Mouse (Mus musculus): Measurements from ENCODE around the gene Alx3.

Alx3 gene

DNA sequence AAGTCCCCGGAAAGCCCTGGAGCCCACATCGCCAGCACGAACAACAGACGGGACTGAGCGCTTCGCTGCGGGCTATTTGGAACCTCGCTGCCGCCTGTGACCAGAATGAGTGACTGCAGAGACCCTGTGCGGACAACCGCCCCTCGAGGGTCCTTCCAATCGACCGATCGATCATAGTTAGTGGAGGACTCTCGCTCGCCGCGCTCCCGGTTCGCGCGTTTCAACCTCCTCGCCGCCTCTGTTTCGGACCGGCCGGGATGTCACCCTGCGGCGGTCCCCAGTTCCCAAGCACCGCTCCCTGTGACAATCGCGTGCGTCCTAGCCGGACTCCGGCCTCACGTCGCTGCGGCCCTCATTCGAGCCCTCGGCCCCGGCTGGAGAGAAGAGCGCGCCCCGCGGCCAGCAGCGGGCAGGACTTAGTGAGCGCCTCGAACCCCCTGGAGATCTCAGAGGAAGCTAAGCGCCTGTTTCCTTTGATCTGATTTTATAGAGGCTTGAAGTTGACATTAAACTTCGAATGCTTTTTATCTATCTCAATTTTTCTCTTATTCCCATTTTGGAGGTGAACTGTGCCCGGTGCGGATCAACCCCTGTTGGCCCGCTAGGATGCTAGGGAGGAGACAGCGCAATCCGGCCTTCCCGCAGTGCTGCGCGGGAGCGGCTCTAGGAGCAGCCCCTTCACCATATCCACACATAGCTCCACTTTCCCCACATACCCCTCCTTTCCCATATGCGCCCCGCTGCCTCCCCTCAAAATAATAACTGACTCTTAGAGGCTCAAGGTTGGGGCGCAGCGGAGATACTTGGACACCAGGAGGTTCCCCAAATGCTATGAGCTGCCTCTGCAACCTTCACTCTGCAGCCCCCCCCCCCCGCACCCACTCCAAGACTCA lies 11.7 kb upstream of the Alx3 start:
- in situ Hi-C loops (cut with MseI, MboI): no loop called here

DNA sequence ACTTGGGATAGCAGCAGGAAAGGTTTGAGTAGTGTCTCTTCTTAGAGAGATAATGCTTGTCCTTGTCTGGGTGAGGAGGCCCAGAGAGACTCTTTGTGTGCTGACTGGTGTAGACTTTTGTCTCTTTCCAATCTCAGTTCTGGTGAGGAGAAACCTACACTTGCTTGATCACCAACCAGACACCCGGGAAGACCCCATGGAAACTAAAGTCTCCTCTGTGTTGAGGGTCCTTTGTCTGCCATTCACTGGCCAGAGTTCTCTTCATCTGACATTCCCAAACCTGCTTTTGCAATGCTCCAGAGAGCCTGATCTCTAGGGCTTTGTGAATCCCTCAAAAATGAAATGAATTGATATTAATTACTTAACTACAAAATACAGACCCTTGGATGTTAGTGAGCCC lies 10.9 kb upstream of the Alx3 start:
- in situ Hi-C loops (cut with MseI, MboI): no loop called here

DNA sequence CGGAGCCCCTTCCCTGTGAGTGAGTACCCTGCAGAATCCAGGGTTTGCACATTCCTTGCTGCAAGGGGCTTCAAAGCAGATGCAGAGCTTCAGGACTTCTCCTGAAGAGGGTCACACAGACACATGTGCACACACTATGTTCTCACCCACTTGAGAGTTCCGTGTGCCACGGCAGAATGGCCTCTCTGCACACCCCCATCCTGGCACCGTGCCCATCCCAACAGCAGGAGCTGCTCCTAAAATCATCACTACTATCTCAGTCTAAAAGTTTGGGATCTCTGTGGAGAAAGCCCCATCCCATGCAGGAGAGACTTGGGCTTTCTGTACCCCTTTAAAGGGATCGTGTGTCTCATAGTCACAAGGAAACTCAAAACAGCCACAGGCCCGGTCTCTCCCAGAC lies 8.3 kb upstream of the Alx3 start:
- in situ Hi-C loops (cut with MseI, MboI): no loop called here

DNA sequence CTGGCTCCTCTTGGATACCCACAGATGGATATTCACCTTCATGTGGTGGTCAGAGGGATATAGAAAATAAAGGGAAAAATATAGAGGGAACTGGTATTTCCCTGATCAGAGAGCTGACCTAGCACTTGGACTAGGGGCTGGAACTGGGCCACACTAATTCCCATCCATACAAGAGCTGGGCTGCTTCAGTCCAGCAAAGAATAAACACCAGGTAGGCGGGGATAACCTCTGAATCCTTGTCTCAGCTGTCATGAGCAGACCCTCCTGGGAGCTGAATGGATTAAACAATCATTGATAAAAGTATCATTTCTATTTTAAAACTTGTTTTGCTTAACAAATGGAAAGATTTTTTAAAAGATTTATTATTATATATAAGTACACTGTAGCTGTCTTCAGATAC lies 3.2 kb upstream of the Alx3 start:
- in situ Hi-C loops (cut with MseI, MboI): no loop called here

DNA sequence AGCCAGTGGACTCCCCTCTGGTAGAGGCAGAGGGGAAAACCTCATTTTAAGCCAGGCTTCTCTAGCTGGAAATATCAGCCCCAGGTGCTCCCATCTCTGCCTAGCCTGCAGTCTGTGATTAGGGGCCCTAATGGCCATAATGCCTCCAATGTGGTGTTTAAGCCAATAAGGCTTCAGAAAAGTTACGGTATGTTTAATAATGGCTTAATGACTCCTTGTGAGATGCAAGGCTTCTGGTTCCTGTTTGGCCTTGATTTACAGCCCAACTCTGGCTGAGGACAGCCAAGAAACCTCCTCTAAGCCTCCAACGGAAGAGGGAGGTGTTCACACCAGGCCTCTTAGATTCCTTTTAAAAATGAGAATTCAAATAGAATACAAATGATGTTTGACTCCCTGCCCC lies 1.2 kb upstream of the Alx3 start:
- in situ Hi-C loops (cut with MseI, MboI): no loop called here

DNA sequence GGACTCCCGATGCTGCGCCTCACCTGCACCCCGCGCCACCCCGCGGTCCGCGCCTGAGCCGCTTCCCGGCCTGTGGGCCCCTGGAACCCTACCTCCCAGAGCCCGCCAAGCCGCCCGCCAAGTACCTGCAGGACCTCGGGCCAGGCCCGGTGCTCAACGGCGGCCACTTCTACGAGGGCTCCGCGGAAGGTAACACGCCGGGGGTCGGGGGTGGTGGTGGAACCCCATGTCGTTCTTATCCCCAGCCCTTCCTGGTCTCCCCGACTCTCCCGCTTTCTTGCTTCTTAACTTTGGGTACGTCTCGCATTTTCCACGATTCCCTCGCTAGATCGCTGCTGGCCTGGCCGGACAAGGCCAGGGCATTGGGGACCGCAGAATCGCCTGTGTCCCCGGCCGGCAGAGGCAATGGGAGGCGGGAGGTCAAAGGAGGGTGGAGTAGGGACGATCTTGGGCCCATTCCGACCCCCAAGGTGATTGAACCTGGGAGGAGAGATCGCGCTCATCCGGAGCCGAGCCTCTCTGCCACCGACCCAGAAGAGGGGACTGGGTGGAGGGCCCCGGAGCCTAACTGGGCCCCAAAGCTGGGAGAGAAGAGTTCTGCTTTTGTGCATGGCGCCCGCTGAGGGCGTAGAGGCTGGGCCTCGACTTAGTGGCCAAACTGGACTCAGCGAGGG lies 570 bp downstream of the Alx3 start:
- in situ Hi-C loops (cut with MseI, MboI): no loop called here

DNA sequence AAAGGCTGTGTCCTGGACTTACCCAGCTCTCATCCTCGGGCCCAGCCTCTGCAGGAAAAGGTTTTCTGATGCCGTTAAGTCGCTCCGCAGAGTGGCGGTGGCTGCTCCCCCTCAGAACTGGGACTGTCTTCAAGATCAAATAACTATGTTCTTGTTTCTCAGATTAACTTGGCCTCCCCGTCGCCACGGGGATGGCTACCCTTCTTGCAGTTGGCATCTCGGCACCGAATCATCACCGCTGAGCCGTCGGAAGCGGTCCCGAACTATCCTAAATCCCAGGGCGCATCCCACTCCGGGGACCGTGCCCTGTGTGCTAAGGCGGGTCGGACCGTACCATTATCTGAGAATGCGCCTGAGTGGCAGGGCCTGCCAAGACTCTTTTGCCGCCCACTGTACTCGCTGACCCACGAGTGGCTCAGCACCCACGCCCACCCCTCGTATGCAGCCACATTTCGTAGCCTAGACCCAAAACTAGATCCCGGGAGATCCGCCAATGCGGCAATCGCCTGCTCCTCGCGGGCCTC lies 1.2 kb downstream of the Alx3 start:
- in situ Hi-C loops (cut with MseI, MboI): no loop called here

DNA sequence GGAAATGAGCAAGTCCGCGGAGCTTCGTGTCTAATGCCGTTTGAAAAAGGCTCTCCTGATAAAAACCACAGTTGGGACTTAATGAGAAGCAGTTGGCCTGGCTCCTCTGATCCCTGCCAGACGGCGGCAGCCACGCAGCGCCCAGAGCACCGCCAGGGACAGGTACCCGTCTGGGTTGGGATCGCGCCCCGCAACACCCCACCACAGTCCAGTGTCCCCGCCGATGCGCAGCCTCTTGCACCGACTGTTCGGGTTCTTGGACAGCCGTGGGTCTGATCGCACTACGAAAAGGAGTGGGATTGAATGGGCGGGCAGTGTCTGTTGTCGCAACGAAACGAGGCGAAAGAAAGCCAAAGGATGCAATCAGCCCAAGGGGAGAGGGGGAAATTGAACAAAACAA lies 1.7 kb downstream of the Alx3 start:
- in situ Hi-C loops (cut with MseI, MboI): no loop called here

DNA sequence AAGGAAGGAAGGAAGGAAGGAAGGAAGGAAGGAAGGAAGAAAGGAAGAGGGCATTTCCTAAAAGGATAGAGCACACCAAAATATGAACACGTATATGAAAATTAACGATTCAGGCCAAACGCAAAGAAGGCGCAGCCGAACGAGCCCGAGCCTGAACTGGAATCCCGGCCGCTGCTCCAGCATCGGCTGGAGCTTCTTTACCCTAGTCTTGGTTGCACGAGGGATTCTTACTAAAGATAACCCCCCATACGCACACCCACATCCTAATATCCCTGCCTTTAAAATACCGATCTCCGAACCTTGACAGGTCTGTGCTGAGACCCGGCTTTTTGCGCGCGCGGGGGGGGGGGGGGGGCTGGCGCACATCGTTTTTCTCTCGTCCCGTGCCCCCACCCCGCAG lies 2.3 kb downstream of the Alx3 start:
- in situ Hi-C loops (cut with MseI, MboI): no loop called here

DNA sequence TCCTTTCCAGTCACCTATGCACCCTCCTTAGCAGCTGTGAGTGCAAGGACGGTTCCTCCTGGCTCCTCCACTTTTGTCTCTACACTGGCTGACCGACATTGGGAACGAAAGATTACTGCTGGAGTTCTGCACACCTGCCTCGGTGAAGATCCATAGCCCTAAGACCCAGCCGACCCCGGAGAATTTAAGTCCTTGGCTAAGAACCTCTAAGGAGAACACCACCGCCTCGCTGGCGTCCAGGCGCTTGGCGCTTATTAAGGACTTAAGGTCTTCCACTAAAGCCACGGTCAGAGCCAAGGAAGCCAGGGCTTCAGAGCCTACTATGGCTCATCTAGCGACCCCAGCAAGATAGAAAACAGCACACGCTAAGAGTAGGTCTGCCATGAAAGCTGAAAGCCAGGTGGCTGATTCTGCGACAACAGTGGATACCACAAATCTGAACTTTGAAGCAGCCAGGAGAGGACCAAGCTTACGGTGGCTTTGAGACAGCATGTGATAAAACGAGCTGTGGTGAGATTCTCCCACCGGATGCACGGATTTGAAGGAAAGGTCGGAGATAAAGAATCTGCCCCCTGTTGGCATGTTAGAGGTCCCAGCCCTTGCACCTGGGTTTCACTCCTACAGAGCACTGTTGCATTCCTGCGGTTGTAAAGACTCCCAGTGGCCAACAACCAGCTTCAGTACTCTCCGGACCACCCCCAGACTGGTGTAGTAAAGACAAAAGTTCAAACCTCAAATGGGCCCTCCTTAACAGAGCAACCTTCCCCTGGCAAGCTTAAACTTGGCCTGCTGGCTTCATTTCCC lies 3.0 kb downstream of the Alx3 start:
- in situ Hi-C loops (cut with MseI, MboI): no loop called here

DNA sequence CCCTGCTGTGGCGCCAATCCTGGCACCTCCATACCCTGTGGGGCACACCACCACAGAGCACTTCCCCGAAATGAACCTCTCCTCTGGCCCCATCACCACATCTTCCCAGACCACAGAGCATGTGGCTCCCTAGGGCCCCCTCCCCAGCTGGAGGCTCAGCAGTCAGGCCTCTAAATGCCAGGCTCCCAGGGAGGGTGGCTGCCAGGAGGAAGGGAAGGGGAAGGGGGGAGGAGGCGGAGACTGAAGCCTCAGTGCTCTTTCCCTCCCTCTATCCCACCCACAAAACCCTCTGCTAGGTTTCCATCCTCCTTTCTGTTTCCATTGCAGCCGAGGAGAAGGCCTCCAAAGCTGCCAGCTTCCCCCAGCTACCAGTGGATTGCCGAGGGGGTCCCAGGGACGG lies 5.3 kb downstream of the Alx3 start:
- in situ Hi-C loops (cut with MseI, MboI): no loop called here

DNA sequence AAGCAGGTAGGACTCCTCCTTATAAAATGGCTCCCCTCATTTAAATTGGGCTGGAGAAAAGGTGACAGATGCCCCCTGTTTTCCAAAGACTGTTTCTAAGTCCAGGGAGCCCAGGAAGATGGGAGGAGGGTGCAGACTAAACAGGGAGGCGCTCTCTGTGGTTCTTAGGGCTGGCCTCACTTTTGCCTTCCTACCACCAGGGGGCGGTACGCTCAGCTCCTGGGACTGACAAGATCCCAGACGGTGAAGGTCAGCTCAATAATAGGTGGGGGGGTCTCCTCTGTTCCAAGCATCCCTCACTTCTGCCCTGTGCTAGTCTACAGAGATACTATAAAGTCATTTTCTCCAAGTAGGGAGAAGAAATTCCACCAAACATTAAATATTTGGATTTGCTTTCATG lies 10.5 kb downstream of the Alx3 start:
- in situ Hi-C loops (cut with MseI, MboI): no loop called here

DNA sequence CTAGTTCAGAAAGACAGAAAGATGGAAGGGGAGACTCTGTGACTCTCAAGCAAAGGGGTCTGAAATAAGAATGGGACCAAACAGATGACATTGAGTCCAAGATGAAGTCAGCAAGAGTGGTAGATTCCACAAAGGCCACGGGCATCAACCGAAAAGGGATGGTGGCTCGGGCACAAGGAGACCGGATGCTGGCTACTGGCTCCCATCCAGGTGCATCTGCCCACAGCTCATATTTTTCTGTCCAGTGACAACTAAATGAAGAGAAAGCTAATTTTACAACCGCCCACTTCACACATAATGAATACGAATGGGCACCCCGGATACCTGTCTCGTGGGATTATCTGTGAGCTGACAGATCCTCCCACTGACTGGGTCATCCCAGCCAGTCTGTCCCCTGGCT lies 12.4 kb downstream of the Alx3 start:
- in situ Hi-C loops (cut with MseI, MboI): no loop called here

DNA sequence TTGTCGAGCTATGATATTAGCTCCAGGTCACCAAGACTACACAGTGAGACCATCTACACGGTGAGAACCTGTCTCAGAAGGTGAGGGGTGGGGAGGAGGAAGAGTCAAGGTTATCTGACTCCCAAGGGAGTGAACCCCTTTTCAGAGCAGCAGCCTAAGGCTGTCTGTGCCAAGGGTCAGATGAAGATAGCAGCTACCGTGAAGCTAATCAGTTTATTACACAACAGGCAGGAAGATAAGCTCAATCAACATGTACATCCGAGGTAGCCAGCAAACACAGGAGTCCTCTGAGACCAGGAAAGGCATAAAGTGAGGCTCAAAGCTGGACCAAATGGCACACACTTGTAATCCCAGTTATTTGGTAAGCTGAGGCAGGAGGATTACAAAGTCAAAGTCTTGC lies 14.0 kb downstream of the Alx3 start:
- in situ Hi-C loops (cut with MseI, MboI): no loop called here

DNA sequence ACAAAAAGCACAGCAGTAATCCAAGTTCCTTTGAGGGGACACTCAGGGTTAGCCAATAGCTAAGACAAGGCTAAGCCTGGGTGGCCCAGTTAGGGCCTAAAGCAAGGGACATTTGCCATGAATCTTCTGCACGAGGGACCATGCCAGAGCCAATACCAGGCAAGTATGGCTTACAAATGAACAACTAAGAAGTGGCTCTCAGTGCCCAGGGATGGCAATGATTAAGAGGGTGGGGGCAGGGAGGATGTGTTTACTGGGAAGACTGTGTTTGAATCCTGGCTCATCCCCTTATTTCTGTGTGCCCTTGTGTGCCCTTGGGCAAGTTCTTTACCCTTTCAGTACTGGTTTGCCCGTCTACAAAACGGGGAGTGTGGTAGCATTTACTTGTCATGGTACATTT lies 14.5 kb downstream of the Alx3 start:
- in situ Hi-C loops (cut with MseI, MboI): no loop called here

DNA sequence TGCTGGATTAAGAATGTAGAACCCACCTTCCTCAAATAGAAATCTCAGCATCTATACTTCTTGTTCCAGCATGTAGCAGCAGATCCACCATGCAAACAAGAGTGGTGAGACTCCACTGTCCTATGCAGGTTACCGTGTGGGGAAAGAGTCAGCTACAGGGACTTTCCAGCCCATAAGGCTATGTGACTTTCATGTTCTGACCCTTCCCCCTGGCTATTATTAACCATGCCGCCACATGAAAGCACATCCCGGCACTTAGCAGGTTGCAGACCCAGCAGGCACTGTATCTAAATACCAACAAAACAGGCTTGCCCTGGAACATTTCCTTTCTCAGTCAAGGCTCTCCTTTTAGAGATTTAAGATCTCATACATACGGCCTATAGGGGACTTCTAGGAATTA lies 16.6 kb downstream of the Alx3 start:
- in situ Hi-C loops (cut with MseI, MboI): no loop called here

DNA sequence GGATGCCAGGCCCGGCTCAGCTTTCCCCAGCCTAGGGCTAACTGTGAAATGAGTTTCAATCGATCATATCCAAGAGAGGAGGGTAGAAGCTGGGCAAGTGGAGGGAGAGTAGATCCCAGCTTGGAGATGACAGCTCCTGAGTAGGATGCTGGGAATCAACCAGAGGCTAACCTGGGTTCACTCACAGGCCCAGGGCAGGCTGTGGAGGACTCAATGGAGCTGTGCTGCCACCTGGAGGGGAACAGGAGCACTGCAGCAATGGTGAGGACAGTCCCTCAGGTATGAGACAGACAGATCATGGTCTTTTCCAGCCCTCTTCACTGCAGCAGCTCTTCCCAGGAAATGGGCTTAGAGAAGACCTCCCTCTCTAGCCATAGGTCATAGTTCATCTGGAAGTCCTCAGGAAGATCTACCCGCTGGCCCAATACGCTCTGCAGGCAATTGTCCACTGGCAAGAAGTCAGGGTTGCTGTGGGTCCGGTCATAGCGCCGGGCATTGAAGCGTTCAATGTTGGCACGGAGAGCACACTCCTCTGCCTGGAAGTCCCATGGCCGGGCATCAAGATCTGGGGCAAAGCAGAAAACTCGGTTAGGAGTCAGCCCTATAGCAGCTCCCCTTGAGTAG lies 18.2 kb downstream of the Alx3 start:
- in situ Hi-C loops (cut with MseI, MboI): no loop called here

DNA sequence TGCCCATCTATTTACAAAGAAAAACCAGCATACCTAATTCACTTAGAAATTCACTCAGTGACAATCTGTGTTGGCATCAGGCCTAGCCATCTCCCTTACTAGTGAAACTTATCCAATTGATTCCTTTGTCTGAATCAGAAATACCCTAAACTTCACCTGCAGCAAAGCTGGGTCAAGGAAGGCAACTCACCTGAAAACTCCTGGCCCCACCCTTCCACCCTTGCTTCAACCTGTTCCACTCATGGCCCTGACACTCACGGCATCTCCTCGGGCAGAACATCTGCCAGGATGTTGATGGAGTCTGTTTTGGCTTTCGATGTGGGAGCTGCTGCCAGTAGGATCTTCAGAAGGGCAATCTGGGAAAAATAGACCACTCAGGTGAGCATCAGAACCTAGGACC lies 23.0 kb downstream of the Alx3 start:
- in situ Hi-C loops (cut with MseI, MboI): no loop called here

DNA sequence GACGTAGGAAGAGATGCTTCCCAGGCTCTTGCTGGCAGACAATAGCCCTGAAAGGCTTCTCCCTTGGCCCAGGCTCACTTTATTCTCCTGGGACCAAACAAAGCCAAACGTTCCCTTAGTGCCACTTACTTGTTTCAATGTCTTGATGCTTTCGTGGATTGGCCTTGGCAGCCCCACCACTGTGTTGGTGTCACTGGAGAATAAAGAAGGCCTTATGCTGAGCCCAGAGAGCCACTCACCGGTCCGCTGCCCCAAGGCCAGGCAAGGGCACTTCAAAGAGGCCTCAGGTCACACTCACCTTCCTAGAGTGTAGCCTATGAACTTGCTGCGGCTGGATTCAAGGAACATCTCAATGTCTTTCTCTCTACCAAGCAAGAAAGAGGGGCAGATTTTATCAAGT lies 25.1 kb downstream of the Alx3 start:
- in situ Hi-C loops (cut with MseI, MboI): no loop called here

DNA sequence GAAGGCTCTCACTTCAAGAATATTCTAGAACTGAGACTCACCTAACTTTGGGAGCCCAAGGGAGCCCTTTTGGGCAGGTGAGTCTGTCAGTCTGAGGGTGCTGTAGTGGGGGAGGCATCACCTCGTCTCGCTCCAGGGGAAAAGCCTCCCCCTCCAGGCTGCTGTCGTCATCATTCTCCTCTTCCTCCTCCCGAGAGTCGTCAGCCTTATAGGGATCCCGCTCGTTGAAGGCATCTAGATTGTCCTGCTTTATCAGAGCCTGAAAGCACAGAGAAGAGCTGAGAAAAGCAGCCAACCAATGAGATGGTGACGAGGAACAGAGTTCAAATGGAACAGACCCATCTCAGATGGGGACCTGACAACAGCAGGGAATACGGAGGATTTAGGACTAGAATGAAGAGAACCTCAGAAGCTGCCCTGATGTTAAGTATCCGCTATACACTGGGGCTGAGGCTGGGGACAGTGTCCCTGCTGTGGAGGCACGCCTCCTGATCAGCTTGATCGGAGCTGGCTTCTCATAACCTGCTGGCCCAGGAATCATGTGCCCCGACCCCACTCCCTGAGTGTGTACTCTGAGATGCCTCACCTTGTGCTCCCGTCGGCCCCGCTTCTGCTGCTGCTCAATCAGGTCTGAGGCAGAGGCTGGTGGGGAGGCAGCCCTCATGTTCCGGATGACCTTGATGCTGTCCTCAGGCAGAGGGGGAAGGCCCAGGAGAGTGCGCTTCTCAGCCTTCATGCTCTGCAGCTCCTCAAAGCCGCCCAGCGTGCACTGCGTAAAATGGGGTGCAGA lies 26.6 kb downstream of the Alx3 start:
- in situ Hi-C loops (cut with MseI, MboI): no loop called here

DNA sequence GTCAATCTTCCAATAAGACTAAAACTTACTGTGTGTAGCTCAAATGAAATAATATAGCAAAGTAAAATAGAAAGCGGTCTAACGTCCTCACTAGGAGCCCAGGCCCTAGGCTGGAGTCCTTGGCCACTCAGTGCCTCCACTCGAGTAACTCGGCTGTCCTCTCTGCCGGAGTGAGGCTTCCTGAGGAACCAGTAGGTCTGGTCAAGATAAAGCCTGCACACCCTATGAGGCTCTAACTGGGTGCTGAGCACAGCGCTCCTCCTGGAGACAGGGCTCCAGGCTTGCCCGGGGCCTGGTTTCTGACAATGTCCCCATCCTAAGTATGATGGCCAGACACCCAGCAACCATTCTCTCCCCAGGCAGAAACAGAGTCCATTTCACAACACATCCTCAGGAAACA lies 27.7 kb downstream of the Alx3 start:
- in situ Hi-C loops (cut with MseI, MboI): no loop called here
